Comparison of ENCODE assay signal across 25 mouse cellular contexts in the genomic region with DNA sequence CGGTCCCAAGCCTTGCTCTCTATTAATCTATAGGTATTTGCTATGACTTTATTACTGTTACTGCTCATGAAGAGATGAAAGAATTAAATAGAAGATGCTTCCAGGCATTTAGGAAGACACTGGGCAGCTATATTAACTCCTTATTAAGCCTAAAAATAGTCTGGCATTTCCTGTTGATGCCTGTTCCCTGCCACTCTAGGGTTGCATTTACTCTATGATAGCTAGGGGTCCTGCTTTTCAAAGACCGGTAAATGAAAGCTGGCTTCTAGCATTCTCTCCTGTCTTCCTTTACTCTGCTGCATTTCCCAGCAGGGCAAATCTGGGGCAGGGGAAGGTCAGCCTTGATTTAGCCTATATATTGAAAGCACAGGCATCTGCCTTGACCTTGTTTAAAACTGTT. TPM values are rescaled to one million over a fixed set of nuclear protein-coding genes. Genes with fewer than 3 reads are reported as not detected.
A peak's percentile ranks its signal among the peaks of the same experiment; 100 is the strongest.
DNase-seq lines count a peak whose midpoint lies in the region; ATAC-seq and TF ChIP-seq lines count a peak whose summit lies in the region.
"Had no signal": no experiment of that assay in that cellular context is flagged by ENCODE, and none has a peak within 500 bp of the region (broad histone marks: within the 10 kb centered on the region; RNA-seq: fewer than 3 reads in every experiment).

No protein-coding gene starts in this region.

- peak overlapping the region; percentile 70 for H3K9ac ChIP-seq in forebrain, embryonic 13.5 days
- H3K9ac ChIP-seq in midbrain, embryonic 14.5 days (replicated peaks; ENCODE audit: low read length) = no peak overlapping the region
- H3K9ac ChIP-seq: heart, embryonic 15.5 days; liver, embryonic 14.5 days; lung, embryonic 15.5 days had no signal

- TF ChIP-seq POLR2A in brain, embryonic 14.5 days (IDR thresholded peaks at IDR 0.05; ENCODE audit: borderline replicate concordance, extremely low read depth, insufficient read depth, insufficient read length, poor library complexity, severe bottlenecking) = no peak

- peak overlapping the region; percentile 43 for H3K4me3 ChIP-seq in forebrain, embryonic 13.5 days
- H3K4me3 ChIP-seq in midbrain, embryonic 14.5 days (replicated peaks; ENCODE audit: low read depth, low read length) = no peak overlapping the region
- H3K4me3 ChIP-seq: erythroblast, embryonic 14.5 days; heart, embryonic 15.5 days; lung, embryonic 15.5 days had no signal

- no peak for ATAC-seq in forebrain, embryonic 13.5 days
- ATAC-seq in midbrain, embryonic 14.5 days (ENCODE audit: low FRiP score, low TSS enrichment) = no peak
- ATAC-seq: CD4-positive, CD25-positive, alpha-beta regulatory T cell, adult 4 months; Patski had no signal

- peak; percentile 50 for DNase-seq in embryo, embryonic 10.5 days (ENCODE audit: low spot score)
- no peak for DNase-seq in embryo, embryonic 10 days (ENCODE audit: low spot score)
- DNase-seq in brain, embryonic 14.5 days (ENCODE audit: low read depth) = peak; percentile 33
- DNase-seq in midbrain, embryonic 14.5 days = peak; percentile 7
- DNase-seq in left cerebral cortex, adult 8-10 months (ENCODE audit: low spot score in 2 of 2) = no peak
- no peak for DNase-seq in kidney, adult 9 months
- no peak for DNase-seq in frontal cortex, postnatal 10 days (ENCODE audit: low spot score in 2 of 2)
- DNase-seq: adrenal gland, adult 8-10 months; gastrocnemius, postnatal 36 days; kidney, adult 8-10 months; kidney, postnatal 25 days; layer of hippocampus, adult 9-11 months; lung, postnatal 4 days; thymus, postnatal 4 days had no signal

- peaks cover 28% of the 10 kb centered on the region for H3K4me1 ChIP-seq in forebrain, embryonic 13.5 days
- no peaks in the 10 kb centered on the region for H3K4me1 ChIP-seq in midbrain, embryonic 14.5 days (ENCODE audit: control insufficient read depth, insufficient read depth, low read length)

- peaks cover 92% of the 10 kb centered on the region for H3K27me3 ChIP-seq in forebrain, embryonic 13.5 days
- H3K27me3 ChIP-seq in midbrain, embryonic 14.5 days (ENCODE audit: control insufficient read depth, insufficient read depth, low read length) = peaks cover 91% of the 10 kb centered on the region

- TF ChIP-seq CTCF in brain, embryonic 14.5 days (IDR thresholded peaks at IDR 0.05; ENCODE audit: borderline replicate concordance, extremely low read depth, insufficient read depth, insufficient read length) = no peak

- H3K27ac ChIP-seq in forebrain, embryonic 13.5 days = peak overlapping the region; percentile 94
- no peak overlapping the region for H3K27ac ChIP-seq in midbrain, embryonic 14.5 days (replicated peaks; ENCODE audit: low read depth, low read length)
- H3K27ac ChIP-seq: heart, embryonic 15.5 days; liver, embryonic 14.5 days; lung, embryonic 15.5 days had no signal

- WGBS in forebrain, embryonic 13.5 days = 4% methylated on average over 2 of the region's 2 CpGs
- 7% methylated on average over 2 of the region's 2 CpGs for WGBS in midbrain, embryonic 14.5 days

- no peaks in the 10 kb centered on the region for H3K9me3 ChIP-seq in forebrain, embryonic 13.5 days (replicated peaks)
- no peaks in the 10 kb centered on the region for H3K9me3 ChIP-seq in midbrain, embryonic 14.5 days (ENCODE audit: control insufficient read depth, low read length)
- H3K9me3 ChIP-seq: heart, embryonic 15.5 days; lung, embryonic 15.5 days had no signal

- H3K4me2 ChIP-seq in forebrain, embryonic 13.5 days = peak overlapping the region; percentile 47
- no peak overlapping the region for H3K4me2 ChIP-seq in midbrain, embryonic 14.5 days (ENCODE audit: low read length)
- H3K4me2 ChIP-seq: heart, embryonic 15.5 days; lung, embryonic 15.5 days had no signal

- H3K36me3 ChIP-seq in forebrain, embryonic 13.5 days (ENCODE audit: poor library complexity, severe bottlenecking) = no peaks in the 10 kb centered on the region
- H3K36me3 ChIP-seq in midbrain, embryonic 14.5 days (ENCODE audit: control insufficient read depth, insufficient read depth, low read length) = no peaks in the 10 kb centered on the region
- H3K36me3 ChIP-seq: heart, embryonic 15.5 days; lung, embryonic 15.5 days had no signal

RNA-seq across cellular contexts. Expression of a gene that starts 5.4 kb away (rescaled TPM):
- polyA plus RNA-seq in brain, embryonic 14.5 days (2012; rRNA removed) = 13.2 and 22.9 TPM in 2 replicates
- 15.5 and 16.2 TPM in 2 replicates for polyA plus RNA-seq in forebrain, embryonic 13.5 days (2015; fragmentation: Nextera tagmentation; extraction: Ambion mirVana)
- polyA plus RNA-seq in midbrain, embryonic 14.5 days (2014; fragmentation: Nextera tagmentation; extraction: Ambion mirVana) = not detected in 2 replicates
- 10 to 100 TPM; 22.4 to 35.7 (median 24.6) TPM for total RNA-seq in left cerebral cortex, adult 8-10 months (2022)
- total RNA-seq: ES-E14; gastrocnemius, postnatal 36 days; heart, adult 8-10 months; hematopoietic stem cell, adult 5-6 weeks had no signal
- polyA plus RNA-seq: CD4-positive, CD25-positive, alpha-beta regulatory T cell, adult 4 months; erythroblast, embryonic 14.5 days; liver, embryonic 14.5 days; lung, embryonic 15.5 days; small intestine, adult 2 months had no signal

RNA-seq across cellular contexts. Expression of a gene that starts 24.1 kb away (rescaled TPM):
- polyA plus RNA-seq in brain, embryonic 14.5 days (2012; rRNA removed) = 15.5 and 20.4 TPM in 2 replicates
- 84.5 and 91.5 TPM in 2 replicates for polyA plus RNA-seq in forebrain, embryonic 13.5 days (2015; fragmentation: Nextera tagmentation; extraction: Ambion mirVana)
- polyA plus RNA-seq in midbrain, embryonic 14.5 days (2014; fragmentation: Nextera tagmentation; extraction: Ambion mirVana) = 0.26 and 0.82 TPM in 2 replicates
- total RNA-seq in left cerebral cortex, adult 8-10 months (2022) = 10 to 100 TPM in 2 of 4 experiments, 1 to 10 TPM in 2; 8.9 to 11.7 (median 10.0) TPM
- total RNA-seq: ES-E14; gastrocnemius, postnatal 36 days; hematopoietic stem cell, adult 5-6 weeks had no signal
- polyA plus RNA-seq: CD4-positive, CD25-positive, alpha-beta regulatory T cell, adult 4 months; erythroblast, embryonic 14.5 days; liver, embryonic 14.5 days; small intestine, adult 2 months had no signal

Comparison
In these comparisons a context has a peak if more than half of its experiments do, and no peak if none do; other contexts are left out.
1. DNase-seq: peak in embryo, embryonic 10.5 days (single experiment), brain, embryonic 14.5 days (single experiment) and midbrain, embryonic 14.5 days (single experiment); none in embryo, embryonic 10 days (single experiment), left cerebral cortex, adult 8-10 months (0 of 2), kidney, adult 9 months (single experiment) and frontal cortex, postnatal 10 days (0 of 2).
2. RNA of a gene that starts 5.4 kb away (polyA plus RNA-seq): 15.5 to 16.2 TPM in forebrain, embryonic 13.5 days and 13.2 to 22.9 TPM in brain, embryonic 14.5 days; not detected in midbrain, embryonic 14.5 days; every median in the first group is over 10 times any median in the second.